Mouse (Mus musculus) MEL (cell line): Measurements from ENCODE around the gene Itpr2. TPM values are rescaled to one million over a fixed set of nuclear protein-coding genes. Genes with fewer than 3 reads are reported as not detected.

Source experiments
- DNase-seq: peaks from one replicate; pipeline ENCODE4 v3.0.0; 2011; ENCODE audit warnings: low read depth, low spot score
- H3K27ac ChIP-seq: 2 replicates; pipeline ENCODE4 v1.5.1; 2012; ENCODE audit warnings: low read depth, mild to moderate bottlenecking, control low read depth, low read length, moderate library complexity; ENCODE audit not compliant: control insufficient read depth
- H3K27me3 ChIP-seq, 2 experiments: fragments of 150-350 bp in 1 of 2; sonication (generic) in 1 of 2; 2 replicates each; pipeline ENCODE4 v1.6.1; 2012; ENCODE audit warnings: low read length in 2 of 2, mild to moderate bottlenecking in 2 of 2, improper control_type of control experiment in 1 of 2, moderate library complexity in 1 of 2; ENCODE audit not compliant: insufficient read depth in 2 of 2, control insufficient read depth in 1 of 2
- H3K36me3 ChIP-seq, 2 experiments: 2 replicates each; pipeline ENCODE4 v1.6.1; 2012 to 2014; ENCODE audit warnings: low read length in 2 of 2, improper control_type of control experiment in 1 of 2, inconsistent platforms in 1 of 2, mild to moderate bottlenecking in 1 of 2; ENCODE audit not compliant: insufficient read depth in 2 of 2, control insufficient read depth in 1 of 2
- H3K4me1 ChIP-seq, 2 experiments: fragments of 150-350 bp in 1 of 2; sonication (generic) in 1 of 2; 2 replicates each; pipeline ENCODE4 v1.6.1; 2012; ENCODE audit warnings: low read length in 2 of 2, improper control_type of control experiment in 1 of 2, mild to moderate bottlenecking in 1 of 2; ENCODE audit not compliant: insufficient read depth in 2 of 2, control insufficient read depth in 1 of 2
- H3K4me3 ChIP-seq, 2 experiments: fragments of 150-350 bp in 1 of 2; sonication (generic) in 1 of 2; 2 replicates each; pipeline ENCODE4 v1.5.1; 2012; ENCODE audit warnings: low read depth in 2 of 2, low read length in 2 of 2, mild to moderate bottlenecking in 2 of 2, moderate library complexity in 2 of 2, control low read depth in 1 of 2, improper control_type of control experiment in 1 of 2; ENCODE audit not compliant: control insufficient read depth in 1 of 2, insufficient read depth in 1 of 2
- H3K79me2 ChIP-seq: 2 replicates; pipeline ENCODE4 v1.6.1; 2012; ENCODE audit warnings: mild to moderate bottlenecking, low read length, moderate library complexity; ENCODE audit not compliant: control insufficient read depth, poor library complexity, insufficient read depth
- H3K9ac ChIP-seq: 2 replicates; pipeline ENCODE4 v1.6.1; 2012; ENCODE audit warnings: low read depth, mild to moderate bottlenecking, control low read depth, low read length, moderate library complexity; ENCODE audit not compliant: control insufficient read depth, poor library complexity, severe bottlenecking
- H3K9me3 ChIP-seq: fragments of 150-350 bp; sonication (generic); replicated peaks from 2 replicates; pipeline ENCODE4 v1.6.1; 2012; ENCODE audit warnings: mild to moderate bottlenecking, low read length, improper control_type of control experiment, moderate library complexity; ENCODE audit not compliant: insufficient read depth
- BHLHE40 ChIP-seq: IDR thresholded peaks from 2 replicates; pipeline ENCODE4 v1.6.1; 2012; ENCODE audit warnings: low read depth, mild to moderate bottlenecking, inconsistent platforms, low read length, improper control_type of control experiment, borderline replicate concordance
- CHD1 ChIP-seq: IDR thresholded peaks from 2 replicates; pipeline ENCODE4 v1.6.1; 2012; ENCODE audit warnings: low read depth, mild to moderate bottlenecking, inconsistent platforms, low read length, improper control_type of control experiment
- E2F4 ChIP-seq: IDR thresholded peaks from 2 replicates; pipeline ENCODE4 v1.6.1; 2011; ENCODE audit warnings: low read depth, low read length, improper control_type of control experiment, borderline replicate concordance
- GABPA ChIP-seq: IDR thresholded peaks from 2 replicates; pipeline ENCODE4 v1.6.1; 2012; ENCODE audit warnings: low read depth, mild to moderate bottlenecking, inconsistent platforms, low read length, improper control_type of control experiment, moderate library complexity
- GATA1 ChIP-seq: IDR thresholded peaks from 2 replicates; pipeline ENCODE4 v1.6.1; 2011; ENCODE audit warnings: low read depth, low read length, improper control_type of control experiment
- HCFC1 ChIP-seq: IDR thresholded peaks from 2 replicates; pipeline ENCODE4 v1.6.1; 2012; ENCODE audit warnings: low read depth, mild to moderate bottlenecking, inconsistent platforms, low read length, improper control_type of control experiment, moderate library complexity
- JUND ChIP-seq: IDR thresholded peaks from 2 replicates; pipeline ENCODE4 v1.6.1; 2011; ENCODE audit warnings: low read depth, mild to moderate bottlenecking, improper control_type of control experiment, low read length
- KAT2A ChIP-seq: conservative IDR thresholded peaks from 2 replicates; pipeline ENCODE4 v1.6.1; 2012; ENCODE audit warnings: low read depth, low read length, improper control_type of control experiment, inconsistent platforms
- MAFK ChIP-seq: IDR thresholded peaks from 2 replicates; pipeline ENCODE4 v1.6.1; 2011; ENCODE audit warnings: low read depth, mild to moderate bottlenecking, low read length, improper control_type of control experiment, borderline replicate concordance
- MAZ ChIP-seq: IDR thresholded peaks from 2 replicates; pipeline ENCODE4 v1.6.1; 2012; ENCODE audit warnings: low read depth, mild to moderate bottlenecking, inconsistent platforms, low read length, improper control_type of control experiment
- MEF2A ChIP-seq: IDR thresholded peaks from 2 replicates; pipeline ENCODE4 v1.6.1; 2014; ENCODE audit warnings: low read depth, mild to moderate bottlenecking, inconsistent platforms, low read length, improper control_type of control experiment; ENCODE audit not compliant: poor library complexity, insufficient replicate concordance, severe bottlenecking; ENCODE audit errors: extremely low read depth
- MXI1 ChIP-seq: IDR thresholded peaks from 2 replicates; pipeline ENCODE4 v1.6.1; 2011; ENCODE audit warnings: mild to moderate bottlenecking, low read depth, low read length, improper control_type of control experiment
- MYB ChIP-seq: IDR thresholded peaks from 2 replicates; pipeline ENCODE4 v1.6.1; 2011; ENCODE audit warnings: mild to moderate bottlenecking, low read depth, low read length, improper control_type of control experiment
- MYC ChIP-seq: IDR thresholded peaks from 2 replicates; pipeline ENCODE4 v1.6.1; 2011; ENCODE audit warnings: low read depth, mild to moderate bottlenecking, low read length, improper control_type of control experiment, moderate library complexity
- NELFE ChIP-seq: IDR thresholded peaks from 2 replicates; pipeline ENCODE4 v1.6.1; 2011; ENCODE audit warnings: low read depth, low read length, improper control_type of control experiment
- POLR2A ChIP-seq, 2 experiments: IDR thresholded peaks; 2 replicates each; pipeline ENCODE4 v1.6.1; 2011 to 2012; ENCODE audit warnings: low read length in 2 of 2, mild to moderate bottlenecking in 2 of 2, control low read depth in 1 of 2, improper control_type of control experiment in 1 of 2, low read depth in 1 of 2, moderate library complexity in 1 of 2; ENCODE audit not compliant: control insufficient read depth in 1 of 2, insufficient read depth in 1 of 2, poor library complexity in 1 of 2
- POLR2AphosphoS2 ChIP-seq: IDR thresholded peaks from 2 replicates; pipeline ENCODE4 v1.6.1; 2011; ENCODE audit warnings: low read length, improper control_type of control experiment
- RCOR1 ChIP-seq: IDR thresholded peaks from 2 replicates; pipeline ENCODE4 v1.6.1; 2012; ENCODE audit warnings: low read depth, mild to moderate bottlenecking, inconsistent platforms, low read length, improper control_type of control experiment
- SMC3 ChIP-seq: IDR thresholded peaks from 2 replicates; pipeline ENCODE4 v1.6.1; 2011; ENCODE audit warnings: low read depth, low read length, improper control_type of control experiment
- TBP ChIP-seq: IDR thresholded peaks from 2 replicates; pipeline ENCODE4 v1.8.0; 2011; ENCODE audit warnings: low read depth, low read length, improper control_type of control experiment
- USF2 ChIP-seq, 2 experiments: IDR thresholded peaks; 2 replicates each; pipeline ENCODE4 v1.6.1; 2011 to 2012; ENCODE audit warnings: improper control_type of control experiment in 2 of 2, low read length in 2 of 2, borderline replicate concordance in 1 of 2, inconsistent platforms in 1 of 2, low read depth in 1 of 2, mild to moderate bottlenecking in 1 of 2; ENCODE audit not compliant: insufficient read depth in 1 of 2
- ZKSCAN1 ChIP-seq: IDR thresholded peaks from 2 replicates; pipeline ENCODE4 v1.6.1; 2012; ENCODE audit warnings: low read depth, mild to moderate bottlenecking, inconsistent platforms, low read length, improper control_type of control experiment, moderate library complexity
- ZMIZ1 ChIP-seq: IDR thresholded peaks from 2 replicates; pipeline ENCODE4 v1.6.1; 2012; ENCODE audit warnings: low read depth, mild to moderate bottlenecking, inconsistent platforms, low read length, improper control_type of control experiment, moderate library complexity
- polyA plus RNA-seq, 2 experiments: library from polyadenylated mRNA; stranded (reverse) in 1 of 2; unstranded in 1 of 2; fragments of >175 nt in 1 of 2; fragments of >200 nt in 1 of 2; gene quantifications; 2 replicates each; pipeline versions ENCODE4 v1.2.1 to v1.2.4; 2012; ENCODE audit warnings: low replicate concordance in 2 of 2, low read depth in 1 of 2; ENCODE audit not compliant: insufficient read length in 2 of 2, insufficient read depth in 1 of 2, missing spikeins in 1 of 2
- total RNA-seq: library from RNA; depleted of rRNA; stranded (reverse); fragments of 300-350 nt; gene quantifications from 2 replicates; pipeline ENCODE4 v1.2.3, GENCODE M21; 2012

The Itpr2 gene
- total and polyA plus RNA-seq, 3 experiments = 1.5 to 3.0 TPM; not detected in 1

DNA sequence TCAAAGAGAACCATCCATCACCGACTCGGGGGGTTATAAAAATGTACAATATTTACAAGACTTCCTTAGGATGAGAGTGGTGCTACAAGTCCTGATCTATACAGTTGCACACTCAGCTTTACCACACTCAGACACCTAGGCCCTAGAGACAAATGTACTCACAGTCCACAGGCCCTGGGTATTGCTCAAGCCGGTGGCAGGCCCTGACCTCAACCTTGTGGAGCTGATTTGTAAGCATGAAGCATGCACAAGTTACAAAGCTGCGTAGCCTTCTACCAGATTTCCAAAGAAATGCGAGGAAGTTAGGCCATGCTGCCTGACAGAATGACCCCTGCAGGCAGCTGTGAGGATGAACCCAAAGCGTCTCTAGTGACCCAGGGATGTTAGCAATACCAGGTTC is 185.6 kb downstream of the Itpr2 start:
- Histone ChIP-seq H3K79me2 (no peaks in the 10 kb centered on the region), H3K4me3 (no peak overlapping the region), H3K9ac (no peak overlapping the region), H3K27me3 (no peaks in the 10 kb centered on the region), H3K9me3 (no peaks in the 10 kb centered on the region), H3K27ac (no peak overlapping the region), H3K36me3 (peaks cover 0 to 2% of the 10 kb centered on the region in 2 experiments; a peak in 1 of 4 replicates), H3K4me1 (no peaks in the 10 kb centered on the region)
- TF ChIP-seq HCFC1 (no peak), MYC (no peak), MAZ (no peak), MYB (no peak)
- no peak for DNase-seq

DNA sequence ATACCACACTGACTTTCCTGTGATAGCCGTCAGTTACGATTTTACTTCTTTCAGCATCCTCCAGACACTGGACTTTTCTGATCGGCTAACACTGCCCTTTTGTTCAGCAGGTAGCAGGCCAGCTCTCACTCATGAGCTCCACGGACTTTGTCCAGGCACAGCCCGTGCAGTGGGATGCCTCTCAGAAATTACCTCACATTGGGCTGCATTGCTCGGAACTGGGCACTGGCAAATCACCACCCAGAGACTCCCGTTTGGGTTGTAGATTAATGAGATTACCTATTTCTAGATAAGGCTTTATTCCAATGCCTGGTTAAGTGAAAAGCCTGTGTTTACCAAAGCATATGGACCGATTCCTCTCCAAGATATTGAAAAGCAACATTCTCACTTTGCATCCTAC is 186.9 kb downstream of the Itpr2 start:
- no peaks in the 10 kb centered on the region for H3K9me3 ChIP-seq
- no peaks in the 10 kb centered on the region for H3K79me2 ChIP-seq
- H3K4me1 ChIP-seq = no peaks in the 10 kb centered on the region; a peak in 2 of 4 replicates
- no peak for TF ChIP-seq SMC3
- no peak for TF ChIP-seq NELFE
- TF ChIP-seq HCFC1 = no peak
- no peak for TF ChIP-seq MEF2A
- TF ChIP-seq ZKSCAN1 = no peak
- no peak for TF ChIP-seq KAT2A
- TF ChIP-seq E2F4 = no peak
- TF ChIP-seq JUND = no peak
- DNase-seq = no peak
- H3K36me3 ChIP-seq = peaks cover 0 to 3% of the 10 kb centered on the region in 2 experiments; a peak in 1 of 4 replicates
- H3K9ac ChIP-seq = no peak overlapping the region
- H3K27me3 ChIP-seq = no peaks in the 10 kb centered on the region
- no peak overlapping the region for H3K27ac ChIP-seq
- H3K4me3 ChIP-seq = no peak overlapping the region

GRCm38 (mm10) chr6:146314304-146314703 is 187.7 kb downstream of the Itpr2 start:
- H3K9ac ChIP-seq = no peak overlapping the region
- H3K79me2 ChIP-seq = no peaks in the 10 kb centered on the region
- no peak overlapping the region for H3K4me3 ChIP-seq
- no peak overlapping the region for H3K27ac ChIP-seq
- peaks cover 0 to 6% of the 10 kb centered on the region in 2 experiments; a peak in 3 of 4 replicates for H3K4me1 ChIP-seq
- H3K9me3 ChIP-seq = no peaks in the 10 kb centered on the region
- no peaks in the 10 kb centered on the region for H3K27me3 ChIP-seq
- H3K36me3 ChIP-seq = peaks cover 0 to 9% of the 10 kb centered on the region in 2 experiments; a peak in 2 of 4 replicates
- DNase-seq = no peak
- TF ChIP-seq MYC (no peak), GATA1 (no peak), NELFE (no peak), MXI1 (no peak), CHD1 (no peak), ZMIZ1 (no peak), POLR2AphosphoS2 (no peak), BHLHE40 (no peak), E2F4 (no peak), RCOR1 (no peak), MEF2A (no peak), MAFK (no peak), JUND (no peak), POLR2A (IDR thresholded peaks at IDR 0.05; ENCODE audit: control insufficient read depth in 1 of 2, insufficient read depth in 1 of 2, low read depth in 1 of 2, low read length in 2 of 2, poor library complexity in 1 of 2) (no peak), MAZ (no peak), HCFC1 (no peak), TBP (no peak), GABPA (no peak), MYB (no peak), USF2 (IDR thresholded peaks at IDR 0.05; ENCODE audit: borderline replicate concordance in 1 of 2, insufficient read depth in 1 of 2, low read depth in 1 of 2, low read length in 2 of 2) (no peak)
